9 mouse cellular contexts compared by ENCODE assay signal in genomic region chr5:113735023-113735344, GRCm38 (mm10). TPM values are rescaled to one million over a fixed set of nuclear protein-coding genes. Genes with fewer than 3 reads are reported as not detected.
DNase-seq lines count a peak whose midpoint lies in the region; ATAC-seq and TF ChIP-seq lines count a peak whose summit lies in the region.
"Had no signal": no experiment of that assay in that cellular context is flagged by ENCODE, and none has a peak within 500 bp of the region (broad histone marks: within the 10 kb centered on the region; RNA-seq: fewer than 3 reads in every experiment).

No protein-coding gene starts in this region.

- ATAC-seq in liver, embryonic 13.5 days (ENCODE audit: low read depth): peak; percentile 47; the same call in 1 of the 2 replicates
- no peak for ATAC-seq in stomach, embryonic 16.5 days (ENCODE audit: insufficient read depth, low FRiP score)

- no peak for TF ChIP-seq CTCF in cerebellum, adult 2 months (IDR thresholded peaks at IDR 0.05; ENCODE audit: borderline replicate concordance, insufficient read depth, low read depth, low read length)
- no peak for TF ChIP-seq CTCF in testis, adult 2 months (IDR thresholded peaks at IDR 0.05; ENCODE audit: control insufficient read depth, insufficient read depth, insufficient replicate concordance, low read depth, low read length)

- H3K27ac ChIP-seq in cerebellum, adult 2 months (ENCODE audit: insufficient read depth, low read length): peak overlapping the region; percentile 67
- peak overlapping the region; percentile 71; the same call in 1 of the 2 replicates for H3K27ac ChIP-seq in testis, adult 2 months (ENCODE audit: control insufficient read depth, insufficient read depth, low read depth, low read length)
- peak overlapping the region; percentile 89 for H3K27ac ChIP-seq in liver, embryonic 13.5 days
- H3K27ac ChIP-seq in stomach, embryonic 16.5 days (ENCODE audit: low read length): peak overlapping the region; percentile 95

- peak overlapping the region; percentile 83 for H3K4me2 ChIP-seq in liver, embryonic 13.5 days
- H3K4me2 ChIP-seq in stomach, embryonic 16.5 days (ENCODE audit: low read depth, low read length): peak overlapping the region; percentile 81

- DNase-seq in cerebellum, adult 2 months: no peak
- DNase-seq in cerebellum, postnatal 36 days: no peak
- DNase-seq in testis, postnatal 10 days (ENCODE audit: low spot score): no peak
- DNase-seq in liver, embryonic 13.5 days: no peak
- no peak for DNase-seq in Muller cell, postnatal 12 days (ENCODE audit: inconsistent ontology term)
- no peak for DNase-seq in embryo, embryonic 11 days

- peaks cover 24% of the 10 kb centered on the region for H3K4me1 ChIP-seq in cerebellum, adult 2 months (ENCODE audit: control insufficient read depth, insufficient read depth, low read length)
- H3K4me1 ChIP-seq in testis, adult 2 months (ENCODE audit: control insufficient read depth, insufficient read depth, low read length): peaks cover 10% of the 10 kb centered on the region
- H3K4me1 ChIP-seq in liver, embryonic 13.5 days (replicated peaks): peaks cover 26% of the 10 kb centered on the region
- peaks cover 14% of the 10 kb centered on the region for H3K4me1 ChIP-seq in stomach, embryonic 16.5 days (ENCODE audit: control insufficient read depth, insufficient read depth, low read length)

- 29% methylated on average over 7 of the region's 7 CpGs for WGBS in cerebellum, adult 2 months
- 33% methylated on average over 7 of the region's 7 CpGs for whole genome bisulfite sequencing in liver, embryonic 13.5 days (ENCODE audit: insufficient replicate concordance)
- 15% methylated on average over 7 of the region's 7 CpGs for WGBS in stomach, embryonic 16.5 days

- 0 out of 2 replicates have a peak, but pooled peaks cover 1% of the 10 kb centered on the region for H3K36me3 ChIP-seq in testis, adult 2 months (ENCODE audit: control insufficient read depth, insufficient read depth, low read length)
- peaks cover 27% of the 10 kb centered on the region for H3K36me3 ChIP-seq in liver, embryonic 13.5 days
- H3K36me3 ChIP-seq in stomach, embryonic 16.5 days (ENCODE audit: control insufficient read depth, insufficient read depth, low read length): peaks cover 9% of the 10 kb centered on the region

- no peaks in the 10 kb centered on the region for H3K27me3 ChIP-seq in cerebellum, adult 2 months (ENCODE audit: control insufficient read depth, insufficient read depth, low read length)
- H3K27me3 ChIP-seq in testis, adult 2 months (ENCODE audit: control insufficient read depth, insufficient read depth, low read length): no peaks in the 10 kb centered on the region
- H3K27me3 ChIP-seq in liver, embryonic 13.5 days: no peaks in the 10 kb centered on the region
- no peaks in the 10 kb centered on the region for H3K27me3 ChIP-seq in stomach, embryonic 16.5 days (ENCODE audit: control insufficient read depth, insufficient read depth, low read length)

- peak overlapping the region; percentile 49 for H3K4me3 ChIP-seq in cerebellum, adult 2 months (replicated peaks; ENCODE audit: insufficient read depth, low read depth, low read length)
- H3K4me3 ChIP-seq in testis, adult 2 months (ENCODE audit: control insufficient read depth, low read depth, low read length): peak overlapping the region; percentile 89
- peak overlapping the region; percentile 76 for H3K4me3 ChIP-seq in liver, embryonic 13.5 days (replicated peaks)
- H3K4me3 ChIP-seq in stomach, embryonic 16.5 days (replicated peaks; ENCODE audit: low read length): peak overlapping the region; percentile 71

- TF ChIP-seq POLR2A in cerebellum, adult 2 months (IDR thresholded peaks at IDR 0.05; ENCODE audit: borderline replicate concordance, insufficient read depth, low read length): no peak
- TF ChIP-seq POLR2A in testis, adult 2 months (IDR thresholded peaks at IDR 0.05; ENCODE audit: control insufficient read depth, low read depth, low read length): no peak

- peak overlapping the region; percentile 74 for H3K9ac ChIP-seq in liver, embryonic 13.5 days
- H3K9ac ChIP-seq in stomach, embryonic 16.5 days (ENCODE audit: low read length): peak overlapping the region; percentile 76

- H3K9me3 ChIP-seq in liver, embryonic 13.5 days (replicated peaks): no peaks in the 10 kb centered on the region
- H3K9me3 ChIP-seq in stomach, embryonic 16.5 days (replicated peaks; ENCODE audit: control insufficient read depth, low read length): no peaks in the 10 kb centered on the region

RNA-seq across cellular contexts. Expression of gene Ficd, which starts 0.6 kb away (rescaled TPM):
- 15.3 and 16.1 TPM in 2 replicates for polyA plus RNA-seq in cerebellum, adult 2 months (2012; rRNA removed)
- polyA plus RNA-seq in testis, adult 2 months (2012; rRNA removed): 5.2 and 5.3 TPM in 2 replicates
- polyA plus RNA-seq in liver, embryonic 13.5 days (2015; fragmentation: Nextera tagmentation; extraction: Ambion mirVana): 2.2 and 2.5 TPM in 2 replicates
- polyA plus RNA-seq in stomach, embryonic 16.5 days (2015; fragmentation: Nextera tagmentation; extraction: Ambion mirVana): 7.0 and 9.1 TPM in 2 replicates

RNA-seq across cellular contexts. Expression of gene 1700069L16Rik, which starts 10.4 kb away (rescaled TPM):
- 0.29 and 0.39 TPM in 2 replicates for polyA plus RNA-seq in cerebellum, adult 2 months (2012; rRNA removed)
- polyA plus RNA-seq in testis, adult 2 months (2012; rRNA removed): 11.1 and 14.8 TPM in 2 replicates
- polyA plus RNA-seq in liver, embryonic 13.5 days (2015; fragmentation: Nextera tagmentation; extraction: Ambion mirVana): not detected in 2 replicates
- not detected in 2 replicates for polyA plus RNA-seq in stomach, embryonic 16.5 days (2015; fragmentation: Nextera tagmentation; extraction: Ambion mirVana)
- polyA plus RNA-seq: brain, embryonic 14.5 days had no signal

RNA-seq across cellular contexts. Expression of gene Sart3, which starts 37.3 kb away (rescaled TPM):
- polyA plus RNA-seq in cerebellum, adult 2 months (2012; rRNA removed): 43.5 and 47.5 TPM in 2 replicates
- 11.5 and 13.8 TPM in 2 replicates for polyA plus RNA-seq in testis, adult 2 months (2012; rRNA removed)
- polyA plus RNA-seq in liver, embryonic 13.5 days (2015; fragmentation: Nextera tagmentation; extraction: Ambion mirVana): 21.2 and 24.2 TPM in 2 replicates
- 30.8 and 35.0 TPM in 2 replicates for polyA plus RNA-seq in stomach, embryonic 16.5 days (2015; fragmentation: Nextera tagmentation; extraction: Ambion mirVana)

RNA-seq across cellular contexts. Expression of gene Iscu, which starts 37.6 kb away (rescaled TPM):
- polyA plus RNA-seq in cerebellum, adult 2 months (2012; rRNA removed): 302 and 362 TPM in 2 replicates
- 136 and 138 TPM in 2 replicates for polyA plus RNA-seq in testis, adult 2 months (2012; rRNA removed)
- 104 and 106 TPM in 2 replicates for polyA plus RNA-seq in liver, embryonic 13.5 days (2015; fragmentation: Nextera tagmentation; extraction: Ambion mirVana)
- 97.0 and 112 TPM in 2 replicates for polyA plus RNA-seq in stomach, embryonic 16.5 days (2015; fragmentation: Nextera tagmentation; extraction: Ambion mirVana)
